Mouse (Mus musculus) midbrain, embryonic 15.5 days (tissue): ENCODE data around the gene Tgfbr3l. TPM values are rescaled to one million over a fixed set of nuclear protein-coding genes. Genes with fewer than 3 reads are reported as not detected.

Experiments used
- ATAC-seq: fragments of 200-750 bp; cut with Nextera tagmentation; replicated peaks from 2 replicates; pipeline ENCODE4 v1.8.0; 2017; ENCODE audit warnings: moderate TSS enrichment
- H3K27ac ChIP-seq: fragments of 300-500 bp; sonication (generic); 2 replicates; pipeline ENCODE4 v1.5.1; 2015; ENCODE audit warnings: mild to moderate bottlenecking, inconsistent platforms
- H3K27me3 ChIP-seq: fragments of 300-500 bp; sonication (generic); replicated peaks from 2 replicates; pipeline ENCODE4 v1.6.1; 2015; ENCODE audit warnings: inconsistent platforms
- H3K36me3 ChIP-seq: fragments of 300-500 bp; sonication (generic); replicated peaks from 2 replicates; pipeline ENCODE4 v1.6.1; 2015; ENCODE audit warnings: inconsistent platforms
- H3K4me1 ChIP-seq: fragments of 300-500 bp; sonication (generic); 2 replicates; pipeline ENCODE4 v1.6.1; 2015; ENCODE audit warnings: inconsistent platforms
- H3K4me2 ChIP-seq: fragments of 300-500 bp; sonication (generic); 2 replicates; pipeline ENCODE4 v1.6.1; 2015; ENCODE audit warnings: inconsistent platforms, mild to moderate bottlenecking, moderate library complexity
- H3K4me3 ChIP-seq: fragments of 300-500 bp; sonication (generic); 2 replicates; pipeline ENCODE4 v1.5.1; 2015; ENCODE audit warnings: mild to moderate bottlenecking, inconsistent platforms
- H3K9ac ChIP-seq: fragments of 300-500 bp; sonication (generic); 2 replicates; pipeline ENCODE4 v1.6.1; 2015; ENCODE audit warnings: mild to moderate bottlenecking, inconsistent platforms
- H3K9me3 ChIP-seq: fragments of 300-500 bp; sonication (generic); 2 replicates; pipeline ENCODE4 v1.6.1; 2016; ENCODE audit warnings: inconsistent platforms
- WGBS: fragments of 180-500 bp; shearing (Covaris S2); methylation state at CpG from one replicate; pipeline ENCODE4 v1.1.7; 2015; ENCODE audit warnings: mixed read lengths; 5-methylcytosine and 5-hydroxymethylcytosine counted together
- polyA plus RNA-seq: library from polyadenylated mRNA; unstranded; fragments of >200 nt; fragmentation: Nextera tagmentation; extraction: Ambion mirVana; gene quantifications from 2 replicates; pipeline ENCODE4 v1.2.1, GENCODE M21; 2015

The Tgfbr3l gene
- polyA plus RNA-seq, 1 experiment from 2014 or later: 6.6 TPM

DNA sequence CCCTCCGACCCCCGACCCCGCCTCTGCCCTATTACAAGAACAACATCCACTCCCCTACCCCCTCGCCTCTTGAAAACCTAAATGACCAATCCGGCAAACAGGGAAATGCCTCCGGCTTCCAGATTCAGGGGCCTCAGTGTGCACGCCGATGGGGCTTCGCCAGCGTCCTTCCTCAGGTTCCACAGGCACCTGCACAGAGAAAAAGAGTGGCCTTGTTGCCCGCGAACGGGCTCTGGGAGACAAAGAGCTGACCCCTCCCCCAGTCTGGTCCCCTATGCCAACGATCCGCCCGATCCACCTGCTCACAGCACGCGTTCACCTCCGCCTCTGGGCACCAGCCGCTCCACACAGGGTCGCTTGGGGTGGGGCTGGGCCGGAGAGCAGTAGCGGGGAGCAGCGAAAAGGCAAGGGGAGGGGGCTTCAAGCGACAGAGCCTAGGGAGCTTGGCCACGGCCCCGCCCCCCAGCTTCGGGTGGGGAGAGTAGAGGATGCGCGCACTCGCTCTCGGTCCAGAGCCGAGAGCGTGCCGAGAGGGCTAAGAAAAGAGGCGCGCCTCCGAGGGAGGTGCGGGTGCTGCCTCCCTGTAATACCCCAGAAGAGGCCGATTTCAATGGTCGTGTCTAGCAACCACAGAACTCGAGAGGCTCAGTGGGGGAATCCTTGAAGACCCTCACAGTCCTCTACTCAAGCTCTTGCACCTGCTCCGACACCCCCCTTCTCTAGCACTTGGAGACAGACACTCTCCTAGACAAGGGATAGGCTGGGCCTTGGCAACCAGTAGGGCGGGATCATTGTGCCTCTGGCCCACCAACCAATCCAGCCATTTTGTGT is 31.0 kb upstream of the Tgfbr3l start, which contains the start of gene Prr36:
TSS of gene Prr36 (minus strand) at position 669 of the 831 bp plus-strand sequence.
- H3K4me3 ChIP-seq: peak within 1 kb of the TSS; percentile 58
- peak within 1 kb of the TSS; percentile 81 for H3K9ac ChIP-seq
- H3K9me3 ChIP-seq: no peaks in the 10 kb centered on the region
- no peaks in the 10 kb centered on the region for H3K27me3 ChIP-seq
- H3K36me3 ChIP-seq: no peaks in the 10 kb centered on the region
- peaks cover 35% of the 10 kb centered on the region for H3K4me1 ChIP-seq
- H3K27ac ChIP-seq: peak within 1 kb of the TSS; percentile 94
- peak; percentile 93 for ATAC-seq
- 1% methylated on average over 44 of the region's 44 CpGs for WGBS
- H3K4me2 ChIP-seq: peak within 1 kb of the TSS; percentile 91

DNA sequence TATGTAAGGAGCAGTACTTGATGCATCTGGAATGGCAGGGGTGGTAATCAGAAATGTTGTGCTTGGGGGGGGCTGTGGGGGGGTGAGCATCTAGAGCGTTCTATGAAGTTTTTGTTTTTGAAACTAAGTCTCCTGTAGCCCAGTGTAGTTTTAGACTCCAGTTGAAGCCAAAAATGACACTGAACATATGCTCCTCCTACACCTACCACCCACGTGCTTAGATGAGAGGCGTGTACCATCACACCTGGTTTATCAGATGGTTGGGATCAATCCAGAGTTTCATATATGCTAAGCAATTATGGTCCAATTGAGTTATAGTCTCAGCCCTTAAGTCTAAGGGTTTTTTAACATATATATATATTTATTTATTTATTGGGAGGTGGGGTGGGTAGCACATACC is 28.4 kb upstream of the Tgfbr3l start:
- H3K27ac ChIP-seq: no peak overlapping the region
- no peak overlapping the region for H3K4me2 ChIP-seq
- WGBS: 87% methylated on average over 3 of the region's 3 CpGs
- H3K4me3 ChIP-seq: no peak overlapping the region
- no peak for ATAC-seq
- no peaks in the 10 kb centered on the region for H3K36me3 ChIP-seq
- no peak overlapping the region for H3K9ac ChIP-seq
- H3K4me1 ChIP-seq: peaks cover 15% of the 10 kb centered on the region
- H3K27me3 ChIP-seq: no peaks in the 10 kb centered on the region
- H3K9me3 ChIP-seq: no peaks in the 10 kb centered on the region

DNA sequence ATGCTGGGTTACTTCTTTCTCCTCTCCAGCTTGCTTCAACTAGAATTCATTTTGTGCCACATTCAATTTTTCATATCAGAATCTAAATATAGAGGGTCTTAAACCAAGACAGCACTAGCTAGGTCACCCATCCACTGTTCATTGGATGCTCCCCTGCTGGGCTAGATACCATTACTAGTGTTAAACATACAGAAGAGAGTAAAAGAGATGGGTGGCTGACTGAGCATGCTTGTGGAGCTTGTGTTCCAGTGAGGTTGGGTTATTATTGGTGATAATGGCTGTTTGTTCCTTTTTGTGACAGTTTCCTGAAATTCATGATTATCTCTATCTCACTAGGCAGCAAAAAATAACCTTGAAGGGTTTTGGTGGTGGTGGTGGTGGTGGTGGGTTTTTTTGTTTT is 26.0 kb upstream of the Tgfbr3l start:
- no peak for ATAC-seq
- no peak overlapping the region for H3K4me3 ChIP-seq
- no peak overlapping the region for H3K9ac ChIP-seq
- no peaks in the 10 kb centered on the region for H3K27me3 ChIP-seq
- H3K9me3 ChIP-seq: no peaks in the 10 kb centered on the region
- H3K36me3 ChIP-seq: no peaks in the 10 kb centered on the region
- H3K4me2 ChIP-seq: no peak overlapping the region
- H3K27ac ChIP-seq: no peak overlapping the region
- no peaks in the 10 kb centered on the region; the same call in 1 of the 2 replicates for H3K4me1 ChIP-seq

DNA sequence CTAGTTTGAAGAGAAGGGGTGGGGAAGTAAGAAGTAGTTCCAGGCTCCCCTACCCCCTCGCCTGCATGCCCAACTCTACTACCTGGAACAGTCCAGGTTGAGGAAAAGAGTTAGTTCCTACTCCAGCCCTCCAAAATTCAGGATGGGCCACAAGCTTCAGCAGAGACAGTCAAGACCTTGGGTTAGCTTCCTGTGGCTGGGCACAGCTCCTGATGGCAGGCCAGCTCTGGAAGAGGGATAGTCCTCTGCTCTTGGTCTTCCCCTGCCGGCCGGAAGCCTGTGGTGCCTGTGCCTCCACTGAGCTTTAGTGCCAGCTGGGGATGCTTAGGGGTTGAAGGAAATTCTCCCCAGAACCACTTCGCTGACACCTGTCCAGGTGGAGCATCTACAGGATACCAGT is 21.7 kb upstream of the Tgfbr3l start:
- Histone ChIP-seq H3K4me1 (no peaks in the 10 kb centered on the region; the same call in 1 of the 2 replicates), H3K9me3 (no peaks in the 10 kb centered on the region), H3K9ac (no peak overlapping the region), H3K36me3 (no peaks in the 10 kb centered on the region), H3K4me2 (peak overlapping the region; percentile 25; the same call in 1 of the 2 replicates), H3K27me3 (peaks cover 7% of the 10 kb centered on the region), H3K27ac (no peak overlapping the region), H3K4me3 (no peak overlapping the region)
- 35% methylated on average over 4 of the region's 4 CpGs for WGBS
- no peak for ATAC-seq

DNA sequence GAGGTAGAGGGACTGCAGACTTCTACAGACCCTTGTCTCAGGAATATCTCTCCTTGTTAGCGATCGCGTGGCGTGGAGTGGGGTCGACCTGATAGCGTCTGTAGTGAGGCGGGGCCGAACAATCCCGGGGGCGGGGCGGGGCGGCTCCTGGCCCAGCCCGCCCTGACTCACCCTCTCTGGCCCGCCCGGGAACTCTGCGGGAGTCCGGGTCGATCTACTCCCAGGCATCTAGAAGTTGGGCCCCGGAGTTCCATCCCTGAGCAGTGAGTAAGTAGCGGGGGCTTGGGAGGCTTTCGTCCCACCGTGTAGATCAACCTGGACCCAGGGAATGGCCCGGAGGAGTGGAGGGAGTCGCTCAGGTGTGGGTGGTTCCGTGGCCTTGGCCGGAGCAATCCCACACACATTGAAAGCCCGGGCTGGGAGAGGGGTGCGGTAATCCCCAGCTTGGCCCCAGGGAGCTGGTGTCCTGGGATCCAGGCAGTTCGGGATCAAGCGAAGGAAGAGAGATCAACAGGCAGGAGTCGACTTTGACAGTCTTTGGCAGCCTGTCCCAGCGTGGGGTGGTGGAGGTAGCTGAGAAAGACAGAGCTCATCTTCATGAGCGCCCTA is 21.2 kb upstream of the Tgfbr3l start, which contains the start of gene Lrrc8e:
TSS of gene Lrrc8e (plus strand) at position 89 of the 609 bp plus-strand sequence.
- Histone ChIP-seq H3K4me1 (no peaks in the 10 kb centered on the region; the same call in 1 of the 2 replicates), H3K9me3 (no peaks in the 10 kb centered on the region), H3K9ac (no peak within 1 kb of the TSS), H3K27me3 (peaks cover 7% of the 10 kb centered on the region), H3K4me3 (no peak within 1 kb of the TSS), H3K4me2 (peak within 1 kb of the TSS; percentile 25), H3K27ac (no peak within 1 kb of the TSS), H3K36me3 (no peaks in the 10 kb centered on the region)
- WGBS: 2% methylated on average over 33 of the region's 33 CpGs
- ATAC-seq: no peak

DNA sequence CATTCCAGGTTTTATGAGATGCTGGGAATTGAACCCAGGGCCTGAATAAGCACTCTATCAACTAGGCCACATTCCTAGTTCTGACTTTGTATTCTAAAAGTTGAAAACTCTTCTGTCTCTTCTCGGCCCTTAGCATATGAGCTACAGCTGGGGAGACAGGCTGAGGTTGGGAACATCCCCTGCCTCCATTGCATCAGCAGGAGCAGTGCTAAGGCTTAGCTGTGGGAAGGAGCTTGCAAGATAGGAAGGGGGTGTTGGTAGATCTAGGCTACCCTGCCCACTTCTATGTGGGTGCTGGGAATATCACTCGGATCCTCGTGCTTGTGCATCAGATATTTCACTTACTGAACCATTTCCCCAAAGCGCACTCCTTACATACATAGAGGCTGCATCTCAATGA is 20.1 kb upstream of the Tgfbr3l start:
- no peaks in the 10 kb centered on the region for H3K9me3 ChIP-seq
- H3K4me2 ChIP-seq: no peak overlapping the region
- ATAC-seq: no peak
- no peak overlapping the region for H3K27ac ChIP-seq
- no peak overlapping the region for H3K9ac ChIP-seq
- H3K4me1 ChIP-seq: no peaks in the 10 kb centered on the region; the same call in 1 of the 2 replicates
- no peaks in the 10 kb centered on the region for H3K36me3 ChIP-seq
- H3K27me3 ChIP-seq: peaks cover 7% of the 10 kb centered on the region
- H3K4me3 ChIP-seq: no peak overlapping the region
- 91% methylated on average over 4 of the region's 4 CpGs for WGBS

DNA sequence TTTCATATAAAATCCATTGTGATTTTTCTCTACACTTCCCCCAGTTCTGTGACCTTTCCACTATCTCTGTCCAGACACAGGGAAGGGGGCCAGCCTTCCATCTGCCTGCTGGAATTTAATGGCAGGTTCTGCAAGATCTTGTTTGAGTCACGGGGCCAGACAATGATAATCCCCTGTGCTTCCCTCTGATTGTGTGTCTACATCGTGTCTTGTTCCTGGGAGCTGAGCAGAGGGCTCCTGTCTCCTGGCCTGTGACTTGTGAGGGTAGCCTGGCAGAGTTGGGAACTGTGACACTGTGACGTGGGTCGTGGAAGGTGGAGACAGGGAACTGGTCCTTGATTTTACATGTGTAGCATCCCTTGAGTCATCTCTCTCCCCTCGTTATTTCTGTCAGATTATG is 18.2 kb upstream of the Tgfbr3l start:
- no peak overlapping the region for H3K4me2 ChIP-seq
- no peaks in the 10 kb centered on the region; the same call in 1 of the 2 replicates for H3K4me1 ChIP-seq
- H3K4me3 ChIP-seq: no peak overlapping the region
- H3K36me3 ChIP-seq: no peaks in the 10 kb centered on the region
- H3K27ac ChIP-seq: no peak overlapping the region
- no peaks in the 10 kb centered on the region for H3K9me3 ChIP-seq
- no peak overlapping the region for H3K9ac ChIP-seq
- WGBS: 64% methylated on average over 5 of the region's 5 CpGs
- no peak for ATAC-seq
- peaks cover 7% of the 10 kb centered on the region for H3K27me3 ChIP-seq

DNA sequence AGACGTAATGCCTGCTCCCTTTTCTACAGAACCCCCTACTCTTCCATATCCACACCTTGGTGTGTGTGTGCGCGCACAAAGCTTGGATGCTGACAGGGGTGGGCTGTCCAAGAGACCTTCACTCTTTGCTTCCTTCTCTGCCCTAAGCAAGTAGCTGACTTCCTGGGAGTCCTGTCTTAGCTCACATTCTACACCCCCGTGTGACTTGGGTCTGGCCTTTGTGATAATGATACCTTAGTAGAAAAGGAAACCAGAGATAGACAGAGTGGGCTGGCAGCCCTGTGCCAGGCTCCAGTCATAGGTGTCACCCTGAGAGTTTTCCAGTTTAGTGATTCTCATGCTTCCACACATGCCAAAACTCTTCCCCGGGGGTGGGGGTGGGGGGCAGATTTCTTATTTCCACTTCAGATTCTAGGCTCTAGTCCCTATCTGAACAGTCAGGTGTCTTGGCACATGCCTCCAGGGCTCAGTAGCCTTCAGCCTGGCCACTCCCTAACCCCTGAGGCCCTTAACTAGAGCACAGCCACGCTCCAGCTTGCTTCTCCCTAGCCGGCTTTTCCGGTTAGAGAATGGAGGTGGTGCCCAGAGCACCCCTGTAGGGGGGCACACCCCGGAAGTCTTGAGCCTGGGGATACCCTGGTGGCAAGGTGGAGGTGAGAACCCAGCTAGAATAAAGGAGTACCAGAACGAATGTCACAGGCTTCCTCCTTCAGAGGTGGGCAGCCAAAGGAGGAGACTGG is 17.2 kb upstream of the Tgfbr3l start:
- Histone ChIP-seq H3K36me3 (no peaks in the 10 kb centered on the region), H3K9ac (no peak overlapping the region), H3K27me3 (peaks cover 7% of the 10 kb centered on the region), H3K4me1 (no peaks in the 10 kb centered on the region; the same call in 1 of the 2 replicates), H3K27ac (no peak overlapping the region), H3K4me3 (no peak overlapping the region), H3K9me3 (no peaks in the 10 kb centered on the region), H3K4me2 (no peak overlapping the region)
- ATAC-seq: no peak
- 61% methylated on average over 10 of the region's 10 CpGs for WGBS

DNA sequence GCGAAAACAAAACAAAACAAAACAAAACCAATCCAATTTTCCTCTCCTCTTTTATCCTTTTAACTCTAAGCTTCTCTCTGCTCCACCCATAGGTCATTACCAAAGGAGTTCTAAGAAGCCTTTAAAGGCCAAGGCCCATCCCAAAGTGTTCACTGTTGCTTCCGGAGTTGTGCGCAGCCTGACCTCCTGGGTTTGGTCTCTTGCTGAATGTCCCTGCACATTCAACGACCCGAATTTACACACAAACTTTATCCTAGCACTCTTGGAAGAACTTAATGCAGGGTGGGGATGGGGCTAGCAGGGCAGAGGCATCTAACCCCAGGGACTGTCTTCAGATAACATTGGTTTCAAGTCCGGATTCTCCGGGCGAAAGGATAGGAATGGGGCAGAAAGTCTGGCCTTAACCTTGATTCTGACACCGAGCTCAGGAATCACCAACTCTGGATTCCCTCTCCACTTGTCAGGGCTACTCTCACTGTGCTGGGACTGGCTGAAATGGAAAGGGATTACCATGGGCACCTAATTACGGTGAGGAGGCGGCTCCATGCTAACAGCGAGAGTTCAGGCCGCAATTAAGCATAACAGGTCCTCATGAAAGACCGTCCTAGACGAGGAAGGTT is 10.1 kb upstream of the Tgfbr3l start:
- Histone ChIP-seq H3K4me1 (peaks cover 38% of the 10 kb centered on the region), H3K9ac (peak overlapping the region; percentile 47), H3K36me3 (0 out of 2 replicates have a peak, but pooled peaks cover 6% of the 10 kb centered on the region), H3K4me3 (peak overlapping the region; percentile 75), H3K27ac (peak overlapping the region; percentile 90), H3K9me3 (no peaks in the 10 kb centered on the region), H3K4me2 (peak overlapping the region; percentile 82), H3K27me3 (no peaks in the 10 kb centered on the region)
- WGBS: 18% methylated on average over 15 of the region's 15 CpGs
- peak; percentile 4; the same call in 1 of the 2 replicates for ATAC-seq

DNA sequence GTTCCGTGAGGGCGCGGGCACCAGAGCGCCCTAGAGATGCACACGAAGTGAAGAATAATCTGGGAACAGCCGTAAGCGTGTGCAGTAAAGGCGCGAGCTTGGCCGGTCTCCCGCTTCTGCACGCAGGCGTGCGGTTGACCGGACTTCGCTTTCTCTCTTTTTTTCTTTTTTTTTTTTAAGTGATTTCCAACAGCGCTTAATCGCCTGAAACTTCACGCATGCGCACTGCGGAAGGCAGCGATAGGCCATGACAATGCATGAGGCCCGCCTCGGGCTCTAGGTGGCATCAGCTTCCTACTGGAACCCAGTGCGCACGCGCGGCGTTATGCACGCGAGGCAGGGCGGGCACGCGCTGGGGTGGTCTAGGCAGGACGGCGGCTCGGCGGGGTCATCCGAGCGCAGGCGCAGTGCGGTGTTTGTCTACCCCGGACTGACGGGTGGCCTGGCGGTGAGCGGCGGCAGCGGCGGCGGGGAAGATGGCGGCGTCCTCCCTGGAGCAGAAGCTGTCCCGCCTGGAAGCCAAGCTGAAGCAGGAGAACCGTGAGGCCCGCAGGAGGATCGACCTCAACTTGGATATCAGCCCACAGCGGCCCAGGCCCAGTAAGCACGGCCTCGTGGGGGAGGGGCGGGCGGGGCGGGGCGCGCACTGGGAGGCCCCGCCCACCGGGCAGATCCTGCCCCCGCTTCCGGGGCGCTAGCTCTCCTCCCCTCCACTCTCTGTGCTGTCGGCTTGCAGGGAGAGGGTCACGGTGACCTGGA is 9.4 kb upstream of the Tgfbr3l start, which contains the start of the genes Map2k7 and Gm49320:
TSS of gene Map2k7 (plus strand) at position 307 of the 759 bp plus-strand sequence.
TSS of gene Gm49320 (plus strand) at position 432 of the 759 bp plus-strand sequence.
- peaks cover 38% of the 10 kb centered on the region for H3K4me1 ChIP-seq
- H3K4me3 ChIP-seq: peak within 1 kb of the TSS; percentile 75
- peak; percentile 95 for ATAC-seq
- H3K36me3 ChIP-seq: peaks cover 11% of the 10 kb centered on the region
- peak within 1 kb of the TSS; percentile 63 for H3K9ac ChIP-seq
- no peaks in the 10 kb centered on the region for H3K27me3 ChIP-seq
- peak within 1 kb of the TSS; percentile 90 for H3K27ac ChIP-seq
- WGBS: under 1% methylated on average over 71 of the region's 71 CpGs
- peak within 1 kb of the TSS; percentile 82 for H3K4me2 ChIP-seq
- no peaks in the 10 kb centered on the region for H3K9me3 ChIP-seq
